Mouse (Mus musculus): ENCODE results near the gene Ifi47.
"Not testable (repeated sequence)": the region's sequence is repeated elsewhere in the genome, so short reads cannot be mapped to it uniquely, and the experiment has no call there.

The Ifi47 gene

GRCm38 (mm10) chr11:49076001-49076757 lies at the start of gene Ifi47:
Ifi47 (plus strand) TSS chr11:49076587.
- in situ Hi-C loops (cut with MboI, MseI), result not testable (repeated sequence)

GRCm38 (mm10) chr11:49050064-49050463 lies 26.3 kb upstream of the Ifi47 start:
- in situ Hi-C loops (cut with MboI, MseI), result loop anchor here (5.0 kb wide), 2 partner anchors 37 to 73 kb away; partner anchors contain the start of genes 9930111J21Rik1 (in 1 of the 2) and Olfr56 (in 1 of the 2)

GRCm38 (mm10) chr11:49051093-49051891 lies 25.1 kb upstream of the Ifi47 start, which contains the start of gene 9930111J21Rik2:
9930111J21Rik2 (minus strand) TSS chr11:49051242.
- in situ Hi-C loops (cut with MboI, MseI), result loop anchor here (5.0 kb wide), 2 partner anchors 36 to 74 kb away; partner anchors contain the start of genes 9930111J21Rik1 (in 1 of the 2) and Olfr56 (in 1 of the 2)

- in situ Hi-C loops (cut with MboI, MseI), result loop anchor here (5.0 kb wide), 2 partner anchors 35 to 75 kb away; partner anchors contain the start of genes 9930111J21Rik1 (in 1 of the 2) and Olfr56 (in 1 of the 2)
Measured at GRCm38 (mm10) chr11:49051894-49052293, 24.5 kb upstream of the Ifi47 start.

GRCm38 (mm10) chr11:49060061-49060460 lies 16.3 kb upstream of the Ifi47 start:
- in situ Hi-C loops (cut with MboI, MseI), result loop anchor here in 1 of 2 experiments (5.0 kb wide), 1 partner anchor 68 kb away; the partner anchor contains the start of genes Gm12185 and Tgtp1

- in situ Hi-C loops (cut with MboI, MseI), result loop anchor here in 1 of 2 experiments (5.0 kb wide), 1 partner anchor 70 kb away; the partner anchor contains the start of genes Gm12185 and Tgtp1
Measured at GRCm38 (mm10) chr11:49061865-49062264, 14.5 kb upstream of the Ifi47 start.

GRCm38 (mm10) chr11:49063713-49064469 lies 12.5 kb upstream of the Ifi47 start, which contains the start of gene Tgtp2:
Tgtp2 (minus strand) TSS chr11:49064206.
- in situ Hi-C loops (cut with MboI, MseI), result loop anchor here in 1 of 2 experiments (5.0 kb wide), 1 partner anchor 72 kb away; the partner anchor contains the start of genes Gm12185 and Tgtp1

GRCm38 (mm10) chr11:49068358-49068757 lies 8.0 kb upstream of the Ifi47 start:
- in situ Hi-C loops (cut with MboI, MseI), result no loop called here

- in situ Hi-C loops (cut with MboI, MseI), result no loop called here
Measured at GRCm38 (mm10) chr11:49077012-49077411, 625 bp downstream of the Ifi47 start.

GRCm38 (mm10) chr11:49078719-49079118 lies 2.3 kb downstream of the Ifi47 start:
- in situ Hi-C loops (cut with MboI, MseI), result no loop called here

GRCm38 (mm10) chr11:49080636-49081035 lies 4.2 kb downstream of the Ifi47 start:
- in situ Hi-C loops (cut with MboI, MseI), result no loop called here

- in situ Hi-C loops (cut with MboI, MseI), result no loop called here
Measured at GRCm38 (mm10) chr11:49081356-49081755, 5.0 kb downstream of the Ifi47 start.

- in situ Hi-C loops (cut with MboI, MseI), result no loop called here
Measured at GRCm38 (mm10) chr11:49081886-49082285, 5.5 kb downstream of the Ifi47 start.

- in situ Hi-C loops (cut with MboI, MseI), result no loop called here
Measured at GRCm38 (mm10) chr11:49083146-49083545, 6.8 kb downstream of the Ifi47 start.

GRCm38 (mm10) chr11:49083808-49084207 lies 7.4 kb downstream of the Ifi47 start:
- in situ Hi-C loops (cut with MboI, MseI), result no loop called here

- in situ Hi-C loops (cut with MboI, MseI), result no loop called here
Measured at GRCm38 (mm10) chr11:49084385-49084784, 8.0 kb downstream of the Ifi47 start.

GRCm38 (mm10) chr11:49084875-49085274 lies 8.5 kb downstream of the Ifi47 start:
- in situ Hi-C loops (cut with MboI, MseI), result loop anchor here in 1 of 2 experiments (5.0 kb wide), 1 partner anchor 33 kb away; the partner anchor contains the start of gene 9930111J21Rik2

GRCm38 (mm10) chr11:49086858-49087361 lies 10.5 kb downstream of the Ifi47 start:
- in situ Hi-C loops (cut with MboI, MseI), result loop anchor here in 1 of 2 experiments (5.0 kb wide), 1 partner anchor 35 kb away; the partner anchor contains the start of gene 9930111J21Rik2

- in situ Hi-C loops (cut with MboI, MseI), result loop anchor here in 1 of 2 experiments (5.0 kb wide), 1 partner anchor 36 kb away; the partner anchor contains the start of gene 9930111J21Rik2
Measured at GRCm38 (mm10) chr11:49087830-49088616, 11.6 kb downstream of the Ifi47 start.
